Mouse (Mus musculus): Measurements from ENCODE around the gene Gltp. TPM values are rescaled to one million over a fixed set of nuclear protein-coding genes. Genes with fewer than 3 reads are reported as not detected.

Gene Gltp
- 268 and 269 TPM in 2 replicates for total RNA-seq (2015)
- 135 and 141 TPM in 2 replicates for total RNA-seq (2017)

- ATAC-seq (ENCODE audit: poor library complexity, severe bottlenecking): peak; percentile 97
Measured at GRCm38 (mm10) chr5:114690633-114691567, at the start of gene Gltp. Gene Gltp, minus strand, starts transcription at chr5:114690984.

GRCm38 (mm10) chr5:114738707-114739241 is 48.0 kb upstream of the Gltp start:
- ATAC-seq (ENCODE audit: poor library complexity, severe bottlenecking): no peak

GRCm38 (mm10) chr5:114737090-114737887 is 46.5 kb upstream of the Gltp start:
- ATAC-seq (ENCODE audit: poor library complexity, severe bottlenecking): no peak

- ATAC-seq (ENCODE audit: poor library complexity, severe bottlenecking): no peak
Measured at GRCm38 (mm10) chr5:114733606-114734005, 42.8 kb upstream of the Gltp start.

- no peak for ATAC-seq (ENCODE audit: poor library complexity, severe bottlenecking)
Measured at GRCm38 (mm10) chr5:114731969-114732368, 41.2 kb upstream of the Gltp start.

GRCm38 (mm10) chr5:114731498-114731897 is 40.7 kb upstream of the Gltp start:
- ATAC-seq (ENCODE audit: poor library complexity, severe bottlenecking): no peak

GRCm38 (mm10) chr5:114730129-114730528 is 39.3 kb upstream of the Gltp start:
- ATAC-seq (ENCODE audit: poor library complexity, severe bottlenecking): no peak

GRCm38 (mm10) chr5:114728160-114728559 is 37.4 kb upstream of the Gltp start:
- ATAC-seq (ENCODE audit: poor library complexity, severe bottlenecking): no peak

- ATAC-seq (ENCODE audit: poor library complexity, severe bottlenecking): no peak
Measured at GRCm38 (mm10) chr5:114722846-114723245, 32.1 kb upstream of the Gltp start.

- peak; percentile 75 for ATAC-seq (ENCODE audit: poor library complexity, severe bottlenecking)
Measured at GRCm38 (mm10) chr5:114721969-114722368, 31.2 kb upstream of the Gltp start.

- ATAC-seq (ENCODE audit: poor library complexity, severe bottlenecking): no peak
Measured at GRCm38 (mm10) chr5:114720784-114721183, 30.0 kb upstream of the Gltp start.

GRCm38 (mm10) chr5:114719928-114720270 is 29.1 kb upstream of the Gltp start:
- ATAC-seq (ENCODE audit: poor library complexity, severe bottlenecking): no peak

- no peak for ATAC-seq (ENCODE audit: poor library complexity, severe bottlenecking)
Measured at GRCm38 (mm10) chr5:114719003-114719927, 28.5 kb upstream of the Gltp start.

- ATAC-seq (ENCODE audit: poor library complexity, severe bottlenecking): no peak
Measured at GRCm38 (mm10) chr5:114718483-114718882, 27.7 kb upstream of the Gltp start.

- ATAC-seq (ENCODE audit: poor library complexity, severe bottlenecking): no peak
Measured at GRCm38 (mm10) chr5:114717937-114718336, 27.2 kb upstream of the Gltp start.

GRCm38 (mm10) chr5:114717292-114717691 is 26.5 kb upstream of the Gltp start:
- ATAC-seq (ENCODE audit: poor library complexity, severe bottlenecking): no peak

GRCm38 (mm10) chr5:114714551-114714950 is 23.8 kb upstream of the Gltp start:
- no peak for ATAC-seq (ENCODE audit: poor library complexity, severe bottlenecking)

GRCm38 (mm10) chr5:114709357-114709756 is 18.6 kb upstream of the Gltp start:
- ATAC-seq (ENCODE audit: poor library complexity, severe bottlenecking): no peak

- ATAC-seq (ENCODE audit: poor library complexity, severe bottlenecking): no peak
Measured at GRCm38 (mm10) chr5:114708491-114708890, 17.7 kb upstream of the Gltp start.
